Mouse (Mus musculus) neural tube, embryonic 12.5 days (tissue): ENCODE results near the gene Rnf227. TPM values are rescaled to one million over a fixed set of nuclear protein-coding genes. Genes with fewer than 3 reads are reported as not detected.

Experiments used
- ATAC-seq: fragments of 200-750 bp; cut with Nextera tagmentation; 2 replicates; pipeline ENCODE4 v1.8.0; 2017; ENCODE audit warnings: low read depth, mild to moderate bottlenecking, moderate TSS enrichment, moderate library complexity; ENCODE audit not compliant: low FRiP score
- H3K27ac ChIP-seq: fragments of 300-500 bp; sonication (generic); 2 replicates; pipeline ENCODE4 v1.5.1; 2016
- H3K27me3 ChIP-seq: fragments of 300-500 bp; sonication (generic); replicated peaks from 2 replicates; pipeline ENCODE4 v1.6.1; 2016; ENCODE audit warnings: mild to moderate bottlenecking
- H3K36me3 ChIP-seq: fragments of 300-500 bp; sonication (generic); 2 replicates; pipeline ENCODE4 v1.6.1; 2016; ENCODE audit warnings: mild to moderate bottlenecking
- H3K4me1 ChIP-seq: fragments of 300-500 bp; sonication (generic); 2 replicates; pipeline ENCODE4 v1.6.1; 2016
- H3K4me2 ChIP-seq: fragments of 300-500 bp; sonication (generic); replicated peaks from 2 replicates; pipeline ENCODE4 v1.6.1; 2016; ENCODE audit warnings: mild to moderate bottlenecking
- H3K4me3 ChIP-seq: fragments of 300-500 bp; sonication (generic); 2 replicates; pipeline ENCODE4 v1.5.1; 2016
- H3K9ac ChIP-seq: fragments of 300-500 bp; sonication (generic); 2 replicates; pipeline ENCODE4 v1.6.1; 2016; ENCODE audit warnings: mild to moderate bottlenecking
- H3K9me3 ChIP-seq: fragments of 300-500 bp; sonication (generic); 2 replicates; pipeline ENCODE4 v1.6.1; 2016; ENCODE audit warnings: mild to moderate bottlenecking
- WGBS: fragments of 180-500 bp; shearing (Covaris S2); methylation state at CpG from one replicate; pipeline ENCODE4 v1.1.7; 2016; 5-methylcytosine and 5-hydroxymethylcytosine counted together
- polyA plus RNA-seq: library from polyadenylated mRNA; unstranded; fragments of >200 nt; fragmentation: Nextera tagmentation; extraction: Ambion mirVana; gene quantifications from 2 replicates; pipeline ENCODE4 v1.2.1, GENCODE M21; 2016

The Rnf227 gene
- polyA plus RNA-seq, 1 experiment from 2014 or later, result 51.3 TPM

GRCm38 (mm10) chr11:69332713-69333253 lies 7.5 kb upstream of the Rnf227 start:
- Histone ChIP-seq H3K4me2 (peak overlapping the region; percentile 70), H3K27ac (no peak overlapping the region), H3K9me3 (no peaks in the 10 kb centered on the region), H3K9ac (0 out of 2 replicates have a peak overlapping the region, but pooled peaks have one; percentile 56), H3K27me3 (peaks cover 3% of the 10 kb centered on the region; the same call in 1 of the 2 replicates), H3K4me1 (peaks cover 13% of the 10 kb centered on the region), H3K36me3 (no peaks in the 10 kb centered on the region), H3K4me3 (no peak overlapping the region)
- no peak for ATAC-seq
- 15% methylated on average over 8 of the region's 8 CpGs for WGBS

- Histone ChIP-seq H3K4me1 (peaks cover 13% of the 10 kb centered on the region), H3K9me3 (no peaks in the 10 kb centered on the region), H3K27me3 (no peaks in the 10 kb centered on the region), H3K4me3 (no peak overlapping the region), H3K4me2 (no peak overlapping the region), H3K27ac (no peak overlapping the region), H3K36me3 (no peaks in the 10 kb centered on the region), H3K9ac (no peak overlapping the region)
- no peak for ATAC-seq
- 70% methylated on average over 3 of the region's 3 CpGs for WGBS
These were observed 6.3 kb upstream of the Rnf227 start for GRCm38 (mm10) chr11:69333922-69334321.

GRCm38 (mm10) chr11:69334796-69335195 lies 5.5 kb upstream of the Rnf227 start:
- Histone ChIP-seq H3K27me3 (peaks cover 3% of the 10 kb centered on the region; the same call in 1 of the 2 replicates), H3K4me1 (peaks cover 14% of the 10 kb centered on the region), H3K4me3 (no peak overlapping the region), H3K27ac (no peak overlapping the region), H3K9ac (peak overlapping the region; percentile 9; the same call in 1 of the 2 replicates), H3K9me3 (no peaks in the 10 kb centered on the region), H3K36me3 (no peaks in the 10 kb centered on the region), H3K4me2 (no peak overlapping the region)
- WGBS, result 69% methylated on average over 4 of the region's 4 CpGs
- ATAC-seq, result no peak

GRCm38 (mm10) chr11:69346441-69346840 lies 6.2 kb downstream of the Rnf227 start:
- no peak overlapping the region for H3K4me2 ChIP-seq
- H3K4me1 ChIP-seq, result peaks cover 2% of the 10 kb centered on the region
- H3K27ac ChIP-seq, result no peak overlapping the region
- H3K27me3 ChIP-seq, result no peaks in the 10 kb centered on the region
- 90% methylated on average over 25 of the region's 26 CpGs for WGBS
- ATAC-seq, result no peak
- H3K4me3 ChIP-seq, result no peak overlapping the region
- H3K9ac ChIP-seq, result no peak overlapping the region
- peaks cover 89% of the 10 kb centered on the region for H3K36me3 ChIP-seq
- no peaks in the 10 kb centered on the region for H3K9me3 ChIP-seq

GRCm38 (mm10) chr11:69356544-69356943 lies 16.3 kb downstream of the Rnf227 start:
- no peak overlapping the region for H3K27ac ChIP-seq
- WGBS, result 88% methylated on average over 5 of the region's 5 CpGs
- no peak overlapping the region for H3K4me2 ChIP-seq
- peaks cover 99% of the 10 kb centered on the region for H3K36me3 ChIP-seq
- H3K4me1 ChIP-seq, result no peaks in the 10 kb centered on the region
- no peak overlapping the region for H3K9ac ChIP-seq
- no peak for ATAC-seq
- H3K9me3 ChIP-seq, result no peaks in the 10 kb centered on the region
- H3K27me3 ChIP-seq, result no peaks in the 10 kb centered on the region
- no peak overlapping the region for H3K4me3 ChIP-seq

GRCm38 (mm10) chr11:69357690-69358089 lies 17.4 kb downstream of the Rnf227 start:
- peaks cover 97% of the 10 kb centered on the region for H3K36me3 ChIP-seq
- WGBS, result 91% methylated on average over 12 of the region's 12 CpGs

GRCm38 (mm10) chr11:69362021-69362420 lies 21.8 kb downstream of the Rnf227 start:
- 62% methylated on average over 7 of the region's 7 CpGs for WGBS

More at GRCm38 (mm10) chr11:69357690-69358089, 17.4 kb downstream of the Rnf227 start:
- no peaks in the 10 kb centered on the region for H3K27me3 ChIP-seq
- no peak for ATAC-seq
- H3K9ac ChIP-seq, result no peak overlapping the region
- H3K4me3 ChIP-seq, result no peak overlapping the region
- no peak overlapping the region for H3K4me2 ChIP-seq
- H3K9me3 ChIP-seq, result no peaks in the 10 kb centered on the region
- H3K4me1 ChIP-seq, result peaks cover 2% of the 10 kb centered on the region; the same call in 1 of the 2 replicates
- no peak overlapping the region for H3K27ac ChIP-seq

GRCm38 (mm10) chr11:69362479-69362878 lies 22.2 kb downstream of the Rnf227 start:
- no peak overlapping the region for H3K4me3 ChIP-seq
- no peaks in the 10 kb centered on the region for H3K9me3 ChIP-seq
- H3K27me3 ChIP-seq, result no peaks in the 10 kb centered on the region
- H3K27ac ChIP-seq, result no peak overlapping the region
- H3K9ac ChIP-seq, result no peak overlapping the region
- peaks cover 29% of the 10 kb centered on the region for H3K4me1 ChIP-seq
- WGBS, result 90% methylated on average over 2 of the region's 2 CpGs
- no peak overlapping the region for H3K4me2 ChIP-seq
- no peak for ATAC-seq
- peaks cover 64% of the 10 kb centered on the region for H3K36me3 ChIP-seq

More at GRCm38 (mm10) chr11:69362021-69362420, 21.8 kb downstream of the Rnf227 start:
- no peak overlapping the region for H3K27ac ChIP-seq
- no peak overlapping the region for H3K9ac ChIP-seq
- H3K36me3 ChIP-seq, result peaks cover 69% of the 10 kb centered on the region
- ATAC-seq, result no peak
- no peak overlapping the region for H3K4me3 ChIP-seq
- no peaks in the 10 kb centered on the region for H3K9me3 ChIP-seq
- no peaks in the 10 kb centered on the region for H3K27me3 ChIP-seq
- H3K4me1 ChIP-seq, result peaks cover 27% of the 10 kb centered on the region
- H3K4me2 ChIP-seq, result no peak overlapping the region

GRCm38 (mm10) chr11:69364376-69364775 lies 24.1 kb downstream of the Rnf227 start:
- Histone ChIP-seq H3K4me3 (no peak overlapping the region), H3K4me1 (peaks cover 37% of the 10 kb centered on the region), H3K27me3 (no peaks in the 10 kb centered on the region), H3K36me3 (peaks cover 46% of the 10 kb centered on the region), H3K9ac (no peak overlapping the region), H3K27ac (no peak overlapping the region), H3K4me2 (peak overlapping the region; percentile 90), H3K9me3 (no peaks in the 10 kb centered on the region)
- no peak for ATAC-seq
- whole genome bisulfite sequencing, result 61% methylated on average over 8 of the region's 8 CpGs

- H3K27ac ChIP-seq, result peak overlapping the region; percentile 95
- peak overlapping the region; percentile 90 for H3K4me2 ChIP-seq
- no peaks in the 10 kb centered on the region for H3K9me3 ChIP-seq
- H3K36me3 ChIP-seq, result peaks cover 40% of the 10 kb centered on the region
- H3K9ac ChIP-seq, result 0 out of 2 replicates have a peak overlapping the region, but pooled peaks have one; percentile 70
- peak; percentile 49 for ATAC-seq
- H3K27me3 ChIP-seq, result no peaks in the 10 kb centered on the region
- peak overlapping the region; percentile 99 for H3K4me3 ChIP-seq
- H3K4me1 ChIP-seq, result peaks cover 39% of the 10 kb centered on the region
- WGBS, result under 1% methylated on average over 6 of the region's 6 CpGs
These were observed 24.6 kb downstream of the Rnf227 start for GRCm38 (mm10) chr11:69364910-69365309.

GRCm38 (mm10) chr11:69365722-69366121 lies 25.5 kb downstream of the Rnf227 start:
- H3K9ac ChIP-seq, result peak overlapping the region; percentile 70
- H3K36me3 ChIP-seq, result peaks cover 32% of the 10 kb centered on the region
- no peaks in the 10 kb centered on the region for H3K9me3 ChIP-seq
- H3K4me2 ChIP-seq, result peak overlapping the region; percentile 90
- H3K4me1 ChIP-seq, result peaks cover 42% of the 10 kb centered on the region
- H3K27ac ChIP-seq, result peak overlapping the region; percentile 95
- peak overlapping the region; percentile 99 for H3K4me3 ChIP-seq
- ATAC-seq, result no peak
- no peaks in the 10 kb centered on the region for H3K27me3 ChIP-seq
- 30% methylated on average over 6 of the region's 6 CpGs for WGBS

GRCm38 (mm10) chr11:69366157-69366854 lies 26.0 kb downstream of the Rnf227 start:
- WGBS, result 1% methylated on average over 26 of the region's 26 CpGs
- Histone ChIP-seq H3K27ac (peak overlapping the region; percentile 99), H3K4me2 (peak overlapping the region; percentile 90), H3K9me3 (no peaks in the 10 kb centered on the region), H3K4me1 (peaks cover 47% of the 10 kb centered on the region), H3K36me3 (peaks cover 26% of the 10 kb centered on the region), H3K27me3 (no peaks in the 10 kb centered on the region), H3K4me3 (peak overlapping the region; percentile 99), H3K9ac (peak overlapping the region; percentile 99)
- peak; percentile 84 for ATAC-seq
